Mouse (Mus musculus): ENCODE data around the gene Tuba3a. TPM values are rescaled to one million over a fixed set of nuclear protein-coding genes. Genes with fewer than 3 reads are reported as not detected.
"Not testable (repeated sequence)": the region's sequence is repeated elsewhere in the genome, so short reads cannot be mapped to it uniquely, and the experiment has no call there.

Gene Tuba3a
- total RNA-seq, 2 experiments from 2014 or later, result not detected

- no peak for DNase-seq (ENCODE audit: low spot score)
Observed at GRCm38 (mm10) chr6:125308921-125309320, 23.1 kb upstream of the Tuba3a start.

GRCm38 (mm10) chr6:125307091-125307490 is 21.2 kb upstream of the Tuba3a start:
- no peak for DNase-seq (ENCODE audit: low spot score)

- no peak for DNase-seq (ENCODE audit: low spot score)
Observed at GRCm38 (mm10) chr6:125305465-125305864, 19.6 kb upstream of the Tuba3a start.

- not testable (repeated sequence) for DNase-seq (ENCODE audit: low spot score)
Observed at GRCm38 (mm10) chr6:125304408-125304807, 18.6 kb upstream of the Tuba3a start.

GRCm38 (mm10) chr6:125303242-125303641 is 17.4 kb upstream of the Tuba3a start:
- no peak for DNase-seq (ENCODE audit: low spot score)

- no peak for DNase-seq (ENCODE audit: low spot score)
Observed at GRCm38 (mm10) chr6:125302231-125302982, 16.6 kb upstream of the Tuba3a start.

GRCm38 (mm10) chr6:125300982-125301381 is 15.1 kb upstream of the Tuba3a start:
- no peak for DNase-seq (ENCODE audit: low spot score)

GRCm38 (mm10) chr6:125297149-125297820 is 11.4 kb upstream of the Tuba3a start:
- no peak for DNase-seq (ENCODE audit: low spot score)

- no peak for DNase-seq (ENCODE audit: low spot score)
Observed at GRCm38 (mm10) chr6:125294049-125294448, 8.2 kb upstream of the Tuba3a start.

GRCm38 (mm10) chr6:125292256-125292655 is 6.4 kb upstream of the Tuba3a start:
- DNase-seq (ENCODE audit: low spot score), result no peak

GRCm38 (mm10) chr6:125291329-125291728 is 5.5 kb upstream of the Tuba3a start:
- no peak for DNase-seq (ENCODE audit: low spot score)

- DNase-seq (ENCODE audit: low spot score), result no peak
Observed at GRCm38 (mm10) chr6:125288730-125289129, 2.9 kb upstream of the Tuba3a start.

- DNase-seq (ENCODE audit: low spot score), result no peak
Observed at GRCm38 (mm10) chr6:125286944-125287343, 1.1 kb upstream of the Tuba3a start.

- DNase-seq (ENCODE audit: low spot score), result no peak
Observed at GRCm38 (mm10) chr6:125284751-125285150, 1.1 kb downstream of the Tuba3a start.

- DNase-seq (ENCODE audit: low spot score), result no peak
Observed at GRCm38 (mm10) chr6:125284250-125284649, 1.6 kb downstream of the Tuba3a start.

GRCm38 (mm10) chr6:125282721-125283120 is 3.1 kb downstream of the Tuba3a start:
- not testable (repeated sequence) for DNase-seq (ENCODE audit: low spot score)

GRCm38 (mm10) chr6:125279729-125280128 is 6.1 kb downstream of the Tuba3a start:
- DNase-seq (ENCODE audit: low spot score), result no peak

GRCm38 (mm10) chr6:125274841-125275563 is 10.8 kb downstream of the Tuba3a start:
- DNase-seq (ENCODE audit: low spot score), result no peak

GRCm38 (mm10) chr6:125272228-125272785 is 13.5 kb downstream of the Tuba3a start:
- no peak for DNase-seq (ENCODE audit: low spot score)

GRCm38 (mm10) chr6:125271455-125272227 is 14.2 kb downstream of the Tuba3a start:
- peak; percentile 95 for DNase-seq (ENCODE audit: low spot score)

GRCm38 (mm10) chr6:125268799-125269198 is 17.0 kb downstream of the Tuba3a start:
- no peak for DNase-seq (ENCODE audit: low spot score)
